Mouse (Mus musculus): Measurements from ENCODE around the gene Slc3a1. TPM values are rescaled to one million over a fixed set of nuclear protein-coding genes. Genes with fewer than 3 reads are reported as not detected.

Gene Slc3a1
- polyA plus RNA-seq (2015; fragmentation: Nextera tagmentation; extraction: Ambion mirVana) = 0.26 and 0.31 TPM in 2 replicates

DNA sequence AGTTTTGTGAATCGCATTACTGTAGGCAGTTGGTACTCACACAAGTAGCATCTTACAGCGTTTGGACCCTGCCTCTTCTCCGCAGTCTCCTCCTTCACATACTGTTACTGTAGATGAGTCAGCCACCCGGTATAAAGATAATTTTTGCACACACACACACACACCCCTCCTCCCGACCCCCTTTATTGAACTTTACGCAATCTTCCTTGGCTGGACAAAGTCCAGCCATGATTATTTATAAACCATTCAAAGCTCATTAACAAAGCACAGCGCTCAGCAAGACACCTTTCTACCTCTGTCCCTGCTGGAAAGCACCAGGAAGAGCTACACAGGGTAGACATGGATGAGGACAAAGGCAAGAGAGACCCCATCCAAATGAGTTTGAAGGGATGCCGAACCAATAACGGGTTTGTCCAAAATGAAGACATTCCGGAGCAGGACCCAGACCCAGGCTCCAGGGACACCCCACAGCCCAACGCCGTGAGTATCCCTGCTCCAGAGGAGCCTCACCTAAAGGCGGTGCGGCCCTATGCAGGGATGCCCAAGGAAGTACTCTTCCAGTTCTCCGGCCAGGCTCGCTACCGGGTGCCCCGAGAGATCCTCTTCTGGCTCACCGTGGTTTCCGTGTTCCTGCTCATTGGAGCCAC lies at the start of gene Slc3a1:
TSS of gene Slc3a1 (plus strand) at position 284 of the 647 bp plus-strand sequence.
- Histone ChIP-seq H3K36me3 (no peaks in the 10 kb centered on the region), H3K27me3 (no peaks in the 10 kb centered on the region), H3K27ac (replicated peaks) (no peak within 1 kb of the TSS), H3K4me1 (replicated peaks) (no peaks in the 10 kb centered on the region), H3K4me3 (no peak within 1 kb of the TSS), H3K9ac (no peak within 1 kb of the TSS), H3K4me2 (no peak within 1 kb of the TSS), H3K9me3 (no peaks in the 10 kb centered on the region)
- WGBS = 88% methylated on average over 20 of the region's 20 CpGs
- no peak for ATAC-seq (ENCODE audit: low read depth)

DNA sequence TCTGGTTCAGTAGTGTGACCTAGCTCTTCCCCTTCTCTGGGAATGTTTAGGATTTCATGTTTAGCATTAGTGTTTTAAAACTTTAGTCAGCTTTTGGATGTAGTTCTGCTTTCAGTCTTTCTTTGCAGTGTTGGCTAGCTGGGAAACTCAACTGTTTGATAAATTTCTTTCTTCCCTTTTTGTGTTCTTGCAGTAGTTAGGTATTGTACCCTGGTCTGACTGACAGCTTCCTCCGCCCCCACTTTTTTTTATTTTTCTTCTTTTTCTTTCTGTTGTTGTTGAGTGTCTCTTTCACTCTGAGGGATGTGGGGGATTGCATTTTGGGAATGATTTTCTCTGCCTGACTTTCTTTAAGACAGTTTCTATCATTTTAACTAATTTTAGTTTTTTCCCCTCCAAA lies 46.5 kb upstream of the Slc3a1 start:
- Histone ChIP-seq H3K9ac (no peak overlapping the region), H3K27ac (replicated peaks) (no peak overlapping the region), H3K27me3 (no peaks in the 10 kb centered on the region), H3K36me3 (peaks cover 4% of the 10 kb centered on the region; the same call in 1 of the 2 replicates), H3K4me3 (no peak overlapping the region), H3K9me3 (no peaks in the 10 kb centered on the region), H3K4me1 (replicated peaks) (peaks cover 11% of the 10 kb centered on the region; the same call in 1 of the 2 replicates), H3K4me2 (no peak overlapping the region)
- no peak for ATAC-seq (ENCODE audit: low read depth)
- 94% methylated on average over 1 of the region's 1 CpGs for WGBS

GRCm38 (mm10) chr17:84982735-84983134 lies 45.4 kb upstream of the Slc3a1 start:
- Histone ChIP-seq H3K27me3 (no peaks in the 10 kb centered on the region), H3K4me2 (no peak overlapping the region), H3K4me3 (no peak overlapping the region), H3K9me3 (no peaks in the 10 kb centered on the region), H3K9ac (no peak overlapping the region), H3K27ac (replicated peaks) (no peak overlapping the region), H3K4me1 (replicated peaks) (peaks cover 21% of the 10 kb centered on the region), H3K36me3 (no peaks in the 10 kb centered on the region)
- WGBS = 72% methylated on average over 2 of the region's 2 CpGs
- ATAC-seq (ENCODE audit: low read depth) = no peak

GRCm38 (mm10) chr17:84986368-84986767 lies 41.8 kb upstream of the Slc3a1 start:
- Histone ChIP-seq H3K9ac (no peak overlapping the region), H3K27ac (replicated peaks) (no peak overlapping the region; the same call in 1 of the 2 replicates), H3K36me3 (no peaks in the 10 kb centered on the region), H3K4me3 (no peak overlapping the region), H3K9me3 (no peaks in the 10 kb centered on the region), H3K27me3 (no peaks in the 10 kb centered on the region), H3K4me1 (replicated peaks) (peaks cover 22% of the 10 kb centered on the region), H3K4me2 (no peak overlapping the region)
- WGBS = 66% methylated on average over 5 of the region's 5 CpGs
- ATAC-seq (ENCODE audit: low read depth) = no peak

GRCm38 (mm10) chr17:84987834-84988410 lies 40.3 kb upstream of the Slc3a1 start:
- Histone ChIP-seq H3K9ac (no peak overlapping the region), H3K4me1 (replicated peaks) (peaks cover 19% of the 10 kb centered on the region), H3K27ac (replicated peaks) (0 out of 2 replicates have a peak overlapping the region, but pooled peaks have one; percentile 7), H3K4me3 (no peak overlapping the region), H3K36me3 (no peaks in the 10 kb centered on the region), H3K4me2 (no peak overlapping the region), H3K9me3 (no peaks in the 10 kb centered on the region), H3K27me3 (no peaks in the 10 kb centered on the region)
- WGBS = 91% methylated on average over 3 of the region's 3 CpGs
- ATAC-seq (ENCODE audit: low read depth) = no peak

DNA sequence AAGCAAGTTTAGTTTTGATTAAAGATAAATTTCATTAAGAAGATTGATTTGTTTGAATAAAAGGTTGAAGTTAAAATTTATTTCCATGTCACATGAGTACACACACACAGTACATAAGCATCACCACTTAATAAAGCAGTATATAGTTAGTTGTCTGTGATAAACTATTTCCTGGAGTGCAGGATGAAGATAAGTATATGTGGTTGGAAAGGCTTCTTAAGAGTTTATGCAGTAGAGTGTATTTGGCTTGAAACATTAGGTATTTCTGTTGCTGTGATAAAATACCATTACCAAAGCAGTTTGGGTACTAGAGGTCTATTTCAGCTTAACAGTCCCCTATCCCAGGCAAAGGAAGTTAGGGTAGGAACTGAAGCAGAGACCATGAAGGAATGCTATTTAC lies 39.7 kb upstream of the Slc3a1 start:
- no peaks in the 10 kb centered on the region for H3K36me3 ChIP-seq
- H3K27me3 ChIP-seq = no peaks in the 10 kb centered on the region
- H3K4me3 ChIP-seq = no peak overlapping the region
- peaks cover 15% of the 10 kb centered on the region for H3K4me1 ChIP-seq (replicated peaks)
- ATAC-seq (ENCODE audit: low read depth) = no peak
- no peak overlapping the region for H3K4me2 ChIP-seq
- H3K9me3 ChIP-seq = no peaks in the 10 kb centered on the region
- no peak overlapping the region for H3K9ac ChIP-seq
- H3K27ac ChIP-seq (replicated peaks) = no peak overlapping the region

GRCm38 (mm10) chr17:84995844-84996243 lies 32.3 kb upstream of the Slc3a1 start:
- Histone ChIP-seq H3K36me3 (peaks cover 11% of the 10 kb centered on the region), H3K4me3 (no peak overlapping the region), H3K27me3 (no peaks in the 10 kb centered on the region), H3K4me2 (no peak overlapping the region), H3K27ac (replicated peaks) (no peak overlapping the region), H3K9me3 (no peaks in the 10 kb centered on the region), H3K4me1 (replicated peaks) (no peaks in the 10 kb centered on the region), H3K9ac (no peak overlapping the region)
- no peak for ATAC-seq (ENCODE audit: low read depth)
- 90% methylated on average over 6 of the region's 6 CpGs for WGBS

DNA sequence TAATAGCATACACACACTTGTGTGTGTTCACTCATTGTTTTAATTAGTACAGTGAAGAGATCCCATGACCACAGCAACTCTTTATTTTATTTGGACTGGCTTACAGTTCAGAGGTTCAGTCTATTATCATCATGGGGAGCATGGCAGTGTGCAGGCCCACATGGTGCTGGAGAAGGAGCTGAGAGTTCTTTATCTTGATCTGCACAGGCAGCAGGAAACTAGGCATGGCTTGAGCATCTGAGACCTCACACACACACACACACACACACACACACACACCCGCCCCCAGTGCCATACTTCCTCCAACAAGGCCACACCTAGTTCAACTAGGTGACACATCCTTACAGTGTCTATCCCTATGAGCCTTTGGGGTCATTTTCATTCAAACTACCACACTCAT lies 30.5 kb upstream of the Slc3a1 start:
- H3K9ac ChIP-seq = no peak overlapping the region
- no peak overlapping the region for H3K4me2 ChIP-seq
- H3K27me3 ChIP-seq = no peaks in the 10 kb centered on the region
- no peak overlapping the region for H3K4me3 ChIP-seq
- 87% methylated on average over 1 of the region's 1 CpGs for WGBS
- H3K27ac ChIP-seq (replicated peaks) = no peak overlapping the region
- ATAC-seq (ENCODE audit: low read depth) = no peak
- H3K9me3 ChIP-seq = no peaks in the 10 kb centered on the region
- peaks cover 11% of the 10 kb centered on the region for H3K36me3 ChIP-seq
- no peaks in the 10 kb centered on the region for H3K4me1 ChIP-seq (replicated peaks)

DNA sequence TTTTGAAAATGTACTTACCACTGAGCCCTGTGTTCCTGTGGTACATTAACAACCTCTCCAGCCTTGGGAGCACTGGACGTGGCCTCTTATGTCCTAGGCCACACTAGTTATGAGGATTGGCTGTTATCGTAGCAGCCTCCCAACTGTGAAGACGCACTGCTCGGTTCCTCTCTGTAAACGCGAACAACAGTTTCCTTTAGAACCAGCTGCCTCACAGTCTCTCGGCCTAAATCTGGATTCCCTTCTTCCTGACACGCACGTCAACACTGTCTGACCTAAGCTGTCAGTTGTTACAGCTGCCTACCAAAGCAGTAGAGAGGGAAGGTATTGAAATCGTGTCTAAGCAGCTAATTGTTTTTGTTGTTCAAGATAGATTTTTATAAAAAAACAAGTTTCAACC lies 28.5 kb upstream of the Slc3a1 start:
- Histone ChIP-seq H3K4me1 (replicated peaks) (no peaks in the 10 kb centered on the region), H3K36me3 (peaks cover 19% of the 10 kb centered on the region), H3K27ac (replicated peaks) (no peak overlapping the region), H3K9me3 (no peaks in the 10 kb centered on the region), H3K4me2 (no peak overlapping the region), H3K4me3 (no peak overlapping the region), H3K27me3 (no peaks in the 10 kb centered on the region), H3K9ac (no peak overlapping the region)
- ATAC-seq (ENCODE audit: low read depth) = no peak
- 86% methylated on average over 10 of the region's 10 CpGs for WGBS

DNA sequence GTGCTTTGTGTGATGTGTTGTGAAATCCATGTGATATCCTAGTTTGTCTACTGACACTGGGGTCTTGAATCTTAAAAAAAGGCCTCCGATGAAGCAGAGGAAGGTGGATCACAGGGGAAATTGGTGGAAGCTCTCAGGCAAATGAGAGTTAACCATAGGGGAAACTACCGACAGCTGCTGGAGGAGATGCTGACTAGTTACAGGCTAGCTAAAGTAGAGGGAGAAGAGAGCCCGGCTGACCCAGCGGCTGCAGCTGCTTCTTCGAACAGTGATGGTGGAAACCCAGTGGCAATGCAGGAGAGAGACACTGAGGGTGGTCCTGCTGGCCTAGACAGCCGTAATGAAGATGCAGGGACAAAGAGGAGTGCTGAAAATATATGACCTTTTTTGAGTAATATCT lies 14.7 kb upstream of the Slc3a1 start:
- no peak overlapping the region for H3K9ac ChIP-seq
- H3K4me3 ChIP-seq = no peak overlapping the region
- H3K4me2 ChIP-seq = no peak overlapping the region
- no peaks in the 10 kb centered on the region for H3K4me1 ChIP-seq (replicated peaks)
- no peak for ATAC-seq (ENCODE audit: low read depth)
- H3K36me3 ChIP-seq = peaks cover 18% of the 10 kb centered on the region
- no peaks in the 10 kb centered on the region for H3K27me3 ChIP-seq
- H3K9me3 ChIP-seq = no peaks in the 10 kb centered on the region
- H3K27ac ChIP-seq (replicated peaks) = no peak overlapping the region
- WGBS = 81% methylated on average over 6 of the region's 6 CpGs

DNA sequence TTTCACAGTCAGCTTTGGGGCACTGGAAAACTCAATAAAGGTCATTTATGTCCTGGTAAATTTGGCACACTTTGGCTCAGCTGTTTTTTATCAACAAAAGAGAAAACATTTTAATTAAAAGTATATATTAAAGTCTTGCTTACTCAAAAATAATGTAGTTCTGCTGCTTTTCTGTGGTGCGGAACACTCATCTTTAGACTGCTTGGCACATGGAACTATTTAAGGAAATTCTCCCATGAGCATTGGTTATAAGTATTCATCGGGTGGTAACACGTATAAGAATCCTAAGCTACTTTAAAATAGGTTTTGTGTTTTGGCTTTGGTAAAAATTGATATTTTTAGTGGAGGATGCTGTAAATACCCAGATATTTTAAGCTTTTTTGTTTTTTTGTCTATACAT lies 13.5 kb upstream of the Slc3a1 start:
- peaks cover 18% of the 10 kb centered on the region for H3K36me3 ChIP-seq
- H3K9me3 ChIP-seq = no peaks in the 10 kb centered on the region
- no peak overlapping the region for H3K4me3 ChIP-seq
- ATAC-seq (ENCODE audit: low read depth) = no peak
- no peak overlapping the region for H3K4me2 ChIP-seq
- H3K9ac ChIP-seq = no peak overlapping the region
- no peak overlapping the region for H3K27ac ChIP-seq (replicated peaks)
- H3K4me1 ChIP-seq (replicated peaks) = no peaks in the 10 kb centered on the region
- no peaks in the 10 kb centered on the region for H3K27me3 ChIP-seq
- 94% methylated on average over 3 of the region's 3 CpGs for WGBS

DNA sequence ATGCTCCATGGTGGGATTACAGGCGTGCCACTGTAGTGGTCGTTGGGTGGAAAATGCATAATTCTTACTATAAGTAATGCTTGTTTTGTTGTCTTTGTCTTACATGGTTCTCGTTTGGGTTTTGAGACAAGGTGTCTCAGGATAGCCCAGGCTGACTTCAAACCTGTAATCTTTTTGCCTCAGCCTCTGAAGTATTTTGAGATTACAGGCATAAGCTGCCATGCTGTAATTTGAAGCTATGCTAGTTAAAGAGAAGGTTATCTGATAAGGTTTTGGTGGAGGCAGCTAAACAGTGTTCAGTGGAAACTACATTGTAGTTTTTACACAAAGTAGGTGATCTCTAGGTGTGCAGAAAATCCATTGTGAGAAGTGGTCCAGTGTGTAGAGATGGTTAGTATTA lies 9.8 kb upstream of the Slc3a1 start:
- 93% methylated on average over 3 of the region's 3 CpGs for WGBS
- H3K4me1 ChIP-seq (replicated peaks) = no peaks in the 10 kb centered on the region
- H3K27me3 ChIP-seq = no peaks in the 10 kb centered on the region
- no peak overlapping the region for H3K4me2 ChIP-seq
- H3K9ac ChIP-seq = no peak overlapping the region
- H3K4me3 ChIP-seq = no peak overlapping the region
- no peaks in the 10 kb centered on the region for H3K36me3 ChIP-seq
- ATAC-seq (ENCODE audit: low read depth) = no peak
- H3K27ac ChIP-seq (replicated peaks) = no peak overlapping the region
- H3K9me3 ChIP-seq = no peaks in the 10 kb centered on the region

- no peak overlapping the region for H3K9ac ChIP-seq
- no peak overlapping the region for H3K4me2 ChIP-seq
- no peaks in the 10 kb centered on the region for H3K36me3 ChIP-seq
- WGBS = 82% methylated on average over 5 of the region's 5 CpGs
- no peak overlapping the region for H3K4me3 ChIP-seq
- no peaks in the 10 kb centered on the region for H3K9me3 ChIP-seq
- no peaks in the 10 kb centered on the region for H3K27me3 ChIP-seq
- H3K4me1 ChIP-seq (replicated peaks) = no peaks in the 10 kb centered on the region
- no peak overlapping the region for H3K27ac ChIP-seq (replicated peaks)
- no peak for ATAC-seq (ENCODE audit: low read depth)
These were observed 9.4 kb upstream of the Slc3a1 start for GRCm38 (mm10) chr17:85018794-85019193.

Measured in neural tube, embryonic 13.5 days (tissue).